Mouse (Mus musculus): ENCODE results near the gene Mtfr1l. TPM values are rescaled to one million over a fixed set of nuclear protein-coding genes. Genes with fewer than 3 reads are reported as not detected.

Gene Mtfr1l
- polyA plus RNA-seq, 1 experiment = 286 TPM

- Histone ChIP-seq H3K4me3 (ENCODE audit: control insufficient read depth, low read depth, low read length) (no peak overlapping the region), H3K4me1 (ENCODE audit: control insufficient read depth, insufficient read depth, low read length) (no peaks in the 10 kb centered on the region; the same call in none of the 2 replicates), H3K36me3 (ENCODE audit: control insufficient read depth, insufficient read depth, low read length) (no peaks in the 10 kb centered on the region), H3K27me3 (ENCODE audit: control insufficient read depth, insufficient read depth, low read length) (no peaks in the 10 kb centered on the region), H3K27ac (ENCODE audit: control insufficient read depth, insufficient read depth, low read depth, low read length) (no peak overlapping the region)
- TF ChIP-seq POLR2A (IDR thresholded peaks at IDR 0.05; ENCODE audit: control insufficient read depth, low read depth, low read length) (no peak), CTCF (IDR thresholded peaks at IDR 0.05; ENCODE audit: control insufficient read depth, insufficient read depth, insufficient replicate concordance, low read depth, low read length) (no peak)
Measured at GRCm38 (mm10) chr4:134567377-134568226, 32.4 kb upstream of the Mtfr1l start.

DNA sequence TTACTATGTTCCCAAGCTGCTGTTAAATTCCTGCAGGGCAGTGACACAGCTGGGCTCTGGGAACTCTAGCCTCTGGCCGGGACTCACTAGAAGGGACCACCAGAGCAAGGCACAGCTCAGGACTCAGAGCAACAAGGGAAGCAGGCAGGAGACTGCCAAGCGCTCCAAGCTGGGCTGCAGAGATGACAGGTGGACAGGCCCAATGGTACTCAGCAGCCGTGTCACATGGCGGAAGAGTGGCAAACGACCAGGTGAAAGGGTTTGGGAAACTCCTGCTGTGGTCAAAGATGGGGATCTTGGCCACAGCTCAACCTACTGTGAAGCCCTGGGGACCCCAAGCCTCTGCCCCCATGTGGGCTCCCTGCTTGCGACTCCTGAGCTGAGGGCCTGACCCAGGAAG, 28.9 kb upstream of the Mtfr1l start:
- Histone ChIP-seq H3K27ac (ENCODE audit: control insufficient read depth, insufficient read depth, low read depth, low read length) (no peak overlapping the region), H3K4me3 (ENCODE audit: control insufficient read depth, low read depth, low read length) (no peak overlapping the region), H3K27me3 (ENCODE audit: control insufficient read depth, insufficient read depth, low read length) (no peaks in the 10 kb centered on the region), H3K4me1 (ENCODE audit: control insufficient read depth, insufficient read depth, low read length) (no peaks in the 10 kb centered on the region; the same call in none of the 2 replicates), H3K36me3 (ENCODE audit: control insufficient read depth, insufficient read depth, low read length) (no peaks in the 10 kb centered on the region)
- TF ChIP-seq POLR2A (IDR thresholded peaks at IDR 0.05; ENCODE audit: control insufficient read depth, low read depth, low read length) (no peak), CTCF (IDR thresholded peaks at IDR 0.05; ENCODE audit: control insufficient read depth, insufficient read depth, insufficient replicate concordance, low read depth, low read length) (no peak)

- H3K27ac ChIP-seq (ENCODE audit: control insufficient read depth, insufficient read depth, low read depth, low read length) = no peak overlapping the region
Measured at GRCm38 (mm10) chr4:134563624-134564023, 28.4 kb upstream of the Mtfr1l start.

GRCm38 (mm10) chr4:134562014-134562413, 26.8 kb upstream of the Mtfr1l start:
- peaks cover 6% of the 10 kb centered on the region for H3K4me1 ChIP-seq (ENCODE audit: control insufficient read depth, insufficient read depth, low read length)
- no peaks in the 10 kb centered on the region for H3K27me3 ChIP-seq (ENCODE audit: control insufficient read depth, insufficient read depth, low read length)
- TF ChIP-seq CTCF (IDR thresholded peaks at IDR 0.05; ENCODE audit: control insufficient read depth, insufficient read depth, insufficient replicate concordance, low read depth, low read length) (no peak), POLR2A (IDR thresholded peaks at IDR 0.05; ENCODE audit: control insufficient read depth, low read depth, low read length) (no peak)
- no peak overlapping the region for H3K27ac ChIP-seq (ENCODE audit: control insufficient read depth, insufficient read depth, low read depth, low read length)
- no peak overlapping the region for H3K4me3 ChIP-seq (ENCODE audit: control insufficient read depth, low read depth, low read length)
- no peaks in the 10 kb centered on the region for H3K36me3 ChIP-seq (ENCODE audit: control insufficient read depth, insufficient read depth, low read length)

More at GRCm38 (mm10) chr4:134563624-134564023, 28.4 kb upstream of the Mtfr1l start:
- H3K4me3 ChIP-seq (ENCODE audit: control insufficient read depth, low read depth, low read length) = no peak overlapping the region
- H3K4me1 ChIP-seq (ENCODE audit: control insufficient read depth, insufficient read depth, low read length) = peaks cover 1% of the 10 kb centered on the region
- no peaks in the 10 kb centered on the region for H3K27me3 ChIP-seq (ENCODE audit: control insufficient read depth, insufficient read depth, low read length)
- no peaks in the 10 kb centered on the region for H3K36me3 ChIP-seq (ENCODE audit: control insufficient read depth, insufficient read depth, low read length)
- TF ChIP-seq CTCF (IDR thresholded peaks at IDR 0.05; ENCODE audit: control insufficient read depth, insufficient read depth, insufficient replicate concordance, low read depth, low read length) (no peak), POLR2A (IDR thresholded peaks at IDR 0.05; ENCODE audit: control insufficient read depth, low read depth, low read length) (no peak)

- Histone ChIP-seq H3K27me3 (ENCODE audit: control insufficient read depth, insufficient read depth, low read length) (no peaks in the 10 kb centered on the region), H3K4me3 (ENCODE audit: control insufficient read depth, low read depth, low read length) (no peak overlapping the region), H3K4me1 (ENCODE audit: control insufficient read depth, insufficient read depth, low read length) (peaks cover 6% of the 10 kb centered on the region), H3K36me3 (ENCODE audit: control insufficient read depth, insufficient read depth, low read length) (no peaks in the 10 kb centered on the region), H3K27ac (ENCODE audit: control insufficient read depth, insufficient read depth, low read depth, low read length) (no peak overlapping the region)
- no peak for TF ChIP-seq POLR2A (IDR thresholded peaks at IDR 0.05; ENCODE audit: control insufficient read depth, low read depth, low read length)
- TF ChIP-seq CTCF (IDR thresholded peaks at IDR 0.05; ENCODE audit: control insufficient read depth, insufficient read depth, insufficient replicate concordance, low read depth, low read length) = no peak
Measured at GRCm38 (mm10) chr4:134560699-134561098, 25.5 kb upstream of the Mtfr1l start.

DNA sequence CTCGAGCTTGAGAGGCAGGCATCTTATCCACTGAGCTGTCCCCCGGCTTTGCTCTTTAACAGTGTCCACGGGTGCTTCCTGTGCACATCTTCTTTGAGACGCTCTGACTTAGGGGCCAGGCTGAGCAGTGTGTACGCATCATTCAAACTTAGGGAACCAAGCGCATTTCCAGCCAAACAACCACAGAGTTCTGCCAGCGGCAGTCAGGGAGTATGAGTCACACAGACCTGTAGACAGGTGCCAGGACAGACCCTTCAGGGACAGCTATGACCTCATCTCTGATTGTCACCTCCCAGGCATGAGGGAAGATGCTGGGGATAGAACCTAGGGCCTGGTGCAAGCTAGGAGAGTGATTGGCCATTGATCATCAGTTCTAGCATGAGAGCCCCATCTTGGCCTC, 24.0 kb upstream of the Mtfr1l start:
- TF ChIP-seq CTCF (IDR thresholded peaks at IDR 0.05; ENCODE audit: control insufficient read depth, insufficient read depth, insufficient replicate concordance, low read depth, low read length) = no peak
- TF ChIP-seq POLR2A (IDR thresholded peaks at IDR 0.05; ENCODE audit: control insufficient read depth, low read depth, low read length) = no peak
- Histone ChIP-seq H3K27ac (ENCODE audit: control insufficient read depth, insufficient read depth, low read depth, low read length) (no peak overlapping the region), H3K4me1 (ENCODE audit: control insufficient read depth, insufficient read depth, low read length) (peaks cover 6% of the 10 kb centered on the region), H3K4me3 (ENCODE audit: control insufficient read depth, low read depth, low read length) (no peak overlapping the region), H3K36me3 (ENCODE audit: control insufficient read depth, insufficient read depth, low read length) (no peaks in the 10 kb centered on the region), H3K27me3 (ENCODE audit: control insufficient read depth, insufficient read depth, low read length) (no peaks in the 10 kb centered on the region)

DNA sequence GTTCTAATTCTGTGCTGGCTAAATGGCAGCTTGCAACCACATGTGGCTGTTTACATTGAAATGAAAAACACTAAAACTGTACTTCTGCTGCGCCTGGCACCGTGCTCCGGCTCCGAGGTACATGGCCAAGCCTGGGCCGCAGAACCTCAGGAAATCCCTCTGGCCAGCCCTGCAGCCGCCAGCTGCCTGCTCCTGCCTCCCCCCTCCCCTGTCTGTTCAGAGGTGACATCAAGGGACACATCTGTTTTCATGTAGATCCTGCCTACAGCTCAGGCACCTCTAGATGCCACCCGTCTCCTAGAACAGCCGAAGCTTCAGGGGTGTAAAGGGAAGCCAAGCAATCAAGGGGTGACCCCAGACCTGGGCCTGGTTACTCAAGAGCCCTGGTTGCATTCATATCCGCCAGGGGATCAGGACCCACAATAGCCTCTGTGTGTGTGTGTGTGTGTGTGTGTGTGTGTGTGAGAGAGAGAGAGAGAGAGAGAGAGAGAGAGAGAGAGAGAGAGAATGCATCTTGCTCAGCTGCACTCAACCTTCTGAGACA, 23.5 kb upstream of the Mtfr1l start:
- no peak overlapping the region for H3K4me3 ChIP-seq (ENCODE audit: control insufficient read depth, low read depth, low read length)
- H3K27ac ChIP-seq (ENCODE audit: control insufficient read depth, insufficient read depth, low read depth, low read length) = peak overlapping the region; percentile 22; the same call in 1 of the 2 replicates
- H3K4me1 ChIP-seq (ENCODE audit: control insufficient read depth, insufficient read depth, low read length) = peaks cover 6% of the 10 kb centered on the region
- no peaks in the 10 kb centered on the region for H3K27me3 ChIP-seq (ENCODE audit: control insufficient read depth, insufficient read depth, low read length)
- no peak for TF ChIP-seq POLR2A (IDR thresholded peaks at IDR 0.05; ENCODE audit: control insufficient read depth, low read depth, low read length)
- TF ChIP-seq CTCF (IDR thresholded peaks at IDR 0.05; ENCODE audit: control insufficient read depth, insufficient read depth, insufficient replicate concordance, low read depth, low read length) = no peak
- H3K36me3 ChIP-seq (ENCODE audit: control insufficient read depth, insufficient read depth, low read length) = no peaks in the 10 kb centered on the region

All from testis, adult 2 months (tissue).